Mouse (Mus musculus) liver, embryonic 12.5 days (tissue): ENCODE measurements around the gene Aspscr1. TPM values are rescaled to one million over a fixed set of nuclear protein-coding genes. Genes with fewer than 3 reads are reported as not detected.
"Not testable (repeated sequence)": the region's sequence is repeated elsewhere in the genome, so short reads cannot be mapped to it uniquely, and the experiment has no call there.

Experiments used
- ATAC-seq: fragments of 200-750 bp; cut with Nextera tagmentation; 2 replicates; pipeline ENCODE4 v1.8.0; 2017; ENCODE audit warnings: moderate number of reproducible peaks, mild to moderate bottlenecking, moderate library complexity
- H3K27ac ChIP-seq: fragments of 300-500 bp; sonication (generic); 2 replicates; pipeline ENCODE4 v1.5.1; 2016; ENCODE audit warnings: mild to moderate bottlenecking
- H3K27me3 ChIP-seq: fragments of 300-500 bp; sonication (generic); replicated peaks from 2 replicates; pipeline ENCODE4 v1.6.1; 2016; ENCODE audit warnings: mild to moderate bottlenecking, moderate library complexity
- H3K36me3 ChIP-seq: fragments of 300-500 bp; sonication (generic); 2 replicates; pipeline ENCODE4 v1.6.1; 2016; ENCODE audit warnings: mild to moderate bottlenecking, moderate library complexity
- H3K4me1 ChIP-seq: fragments of 300-500 bp; sonication (generic); 2 replicates; pipeline ENCODE4 v1.6.1; 2016
- H3K4me2 ChIP-seq: fragments of 300-500 bp; sonication (generic); 2 replicates; pipeline ENCODE4 v1.6.1; 2016; ENCODE audit warnings: mild to moderate bottlenecking, moderate library complexity
- H3K4me3 ChIP-seq: fragments of 300-500 bp; sonication (generic); 2 replicates; pipeline ENCODE4 v1.5.1; 2016; ENCODE audit warnings: mild to moderate bottlenecking, moderate library complexity
- H3K9ac ChIP-seq: fragments of 300-500 bp; sonication (generic); 2 replicates; pipeline ENCODE4 v1.6.1; 2016; ENCODE audit warnings: mild to moderate bottlenecking, moderate library complexity
- H3K9me3 ChIP-seq: fragments of 300-500 bp; sonication (generic); replicated peaks from 2 replicates; pipeline ENCODE4 v1.6.1; 2016; ENCODE audit warnings: mild to moderate bottlenecking, moderate library complexity
- WGBS: fragments of 180-500 bp; shearing (Covaris S2); methylation state at CpG from one replicate; pipeline ENCODE4 v1.1.7; 2016; ENCODE audit not compliant: insufficient replicate concordance; 5-methylcytosine and 5-hydroxymethylcytosine counted together
- polyA plus RNA-seq: library from polyadenylated mRNA; unstranded; fragments of >200 nt; fragmentation: Nextera tagmentation; extraction: Ambion mirVana; gene quantifications from 2 replicates; pipeline ENCODE4 v1.2.1, GENCODE M21; 2016

Gene Aspscr1
- polyA plus RNA-seq, 1 experiment from 2014 or later: 65.2 TPM

GRCm38 (mm10) chr11:120665406-120665805, 7.4 kb upstream of the Aspscr1 start:
- no peak for ATAC-seq
- no peak overlapping the region for H3K27ac ChIP-seq
- no peak overlapping the region for H3K4me3 ChIP-seq
- WGBS: 65% methylated on average over 3 of the region's 3 CpGs
- no peak overlapping the region for H3K9ac ChIP-seq
- H3K4me1 ChIP-seq: 0 out of 2 replicates have a peak, but pooled peaks cover 8% of the 10 kb centered on the region
- no peaks in the 10 kb centered on the region for H3K36me3 ChIP-seq
- no peak overlapping the region for H3K4me2 ChIP-seq
- H3K27me3 ChIP-seq: peaks cover 66% of the 10 kb centered on the region
- H3K9me3 ChIP-seq: no peaks in the 10 kb centered on the region

- Histone ChIP-seq H3K36me3 (no peaks in the 10 kb centered on the region), H3K4me2 (no peak overlapping the region), H3K4me1 (no peaks in the 10 kb centered on the region), H3K4me3 (no peak overlapping the region), H3K9me3 (no peaks in the 10 kb centered on the region), H3K27me3 (peaks cover 54% of the 10 kb centered on the region), H3K27ac (no peak overlapping the region), H3K9ac (no peak overlapping the region)
- 28% methylated on average over 3 of the region's 3 CpGs for WGBS
- ATAC-seq: no peak
These were observed 6.2 kb upstream of the Aspscr1 start for GRCm38 (mm10) chr11:120666617-120667016.

GRCm38 (mm10) chr11:120673594-120674122, 885 bp downstream of the Aspscr1 start:
- Histone ChIP-seq H3K27ac (peak overlapping the region; percentile 90), H3K4me3 (peak overlapping the region; percentile 73), H3K27me3 (no peaks in the 10 kb centered on the region), H3K4me2 (peak overlapping the region; percentile 93), H3K36me3 (peaks cover 17% of the 10 kb centered on the region), H3K9me3 (no peaks in the 10 kb centered on the region), H3K9ac (peak overlapping the region; percentile 79), H3K4me1 (peaks cover 43% of the 10 kb centered on the region)
- peak; percentile 16; the same call in 1 of the 2 replicates for ATAC-seq
- WGBS: 31% methylated on average over 12 of the region's 12 CpGs

GRCm38 (mm10) chr11:120675875-120676274, 3.1 kb downstream of the Aspscr1 start:
- WGBS: 61% methylated on average over 5 of the region's 5 CpGs
- Histone ChIP-seq H3K36me3 (peaks cover 39% of the 10 kb centered on the region), H3K4me1 (peaks cover 43% of the 10 kb centered on the region)
- not testable (repeated sequence) for H3K9ac ChIP-seq, ATAC-seq, H3K27ac ChIP-seq, H3K27me3 ChIP-seq, H3K4me3 ChIP-seq, H3K9me3 ChIP-seq, H3K4me2 ChIP-seq

- 77% methylated on average over 4 of the region's 4 CpGs for WGBS
- H3K9me3 ChIP-seq: no peaks in the 10 kb centered on the region
- H3K9ac ChIP-seq: no peak overlapping the region
- H3K4me2 ChIP-seq: no peak overlapping the region
- no peak overlapping the region for H3K27ac ChIP-seq
- no peak overlapping the region for H3K4me3 ChIP-seq
- no peak for ATAC-seq
- H3K4me1 ChIP-seq: peaks cover 41% of the 10 kb centered on the region
- H3K27me3 ChIP-seq: no peaks in the 10 kb centered on the region
- H3K36me3 ChIP-seq: peaks cover 46% of the 10 kb centered on the region
These were observed 4.2 kb downstream of the Aspscr1 start for GRCm38 (mm10) chr11:120676951-120677350.

- Histone ChIP-seq H3K27me3 (no peaks in the 10 kb centered on the region), H3K9me3 (no peaks in the 10 kb centered on the region), H3K4me3 (no peak overlapping the region), H3K27ac (no peak overlapping the region), H3K9ac (no peak overlapping the region), H3K4me1 (peaks cover 18% of the 10 kb centered on the region), H3K4me2 (no peak overlapping the region), H3K36me3 (peaks cover 57% of the 10 kb centered on the region)
- WGBS: 68% methylated on average over 3 of the region's 3 CpGs
- 0 out of 2 replicates have a peak, but pooled peaks have one; percentile 19 for ATAC-seq
These were observed 7.1 kb downstream of the Aspscr1 start for GRCm38 (mm10) chr11:120679909-120680308.

GRCm38 (mm10) chr11:120682683-120683082, 9.9 kb downstream of the Aspscr1 start:
- no peak for ATAC-seq

GRCm38 (mm10) chr11:120683536-120683935, 10.8 kb downstream of the Aspscr1 start:
- Histone ChIP-seq H3K27me3 (no peaks in the 10 kb centered on the region), H3K4me1 (peaks cover 5% of the 10 kb centered on the region; the same call in 1 of the 2 replicates), H3K36me3 (peaks cover 73% of the 10 kb centered on the region), H3K9me3 (no peaks in the 10 kb centered on the region), H3K4me3 (no peak overlapping the region), H3K9ac (no peak overlapping the region), H3K27ac (no peak overlapping the region), H3K4me2 (no peak overlapping the region)
- 73% methylated on average over 3 of the region's 3 CpGs for WGBS
- ATAC-seq: no peak

More at GRCm38 (mm10) chr11:120682683-120683082, 9.9 kb downstream of the Aspscr1 start:
- Histone ChIP-seq H3K4me1 (peaks cover 5% of the 10 kb centered on the region; the same call in 1 of the 2 replicates), H3K36me3 (peaks cover 74% of the 10 kb centered on the region), H3K27ac (no peak overlapping the region), H3K9ac (no peak overlapping the region), H3K9me3 (no peaks in the 10 kb centered on the region), H3K4me2 (no peak overlapping the region), H3K27me3 (no peaks in the 10 kb centered on the region), H3K4me3 (no peak overlapping the region)
- 80% methylated on average over 5 of the region's 5 CpGs for WGBS

GRCm38 (mm10) chr11:120684086-120684485, 11.3 kb downstream of the Aspscr1 start:
- ATAC-seq: no peak
- H3K9ac ChIP-seq: no peak overlapping the region
- H3K27ac ChIP-seq: no peak overlapping the region
- peaks cover 5% of the 10 kb centered on the region; the same call in 1 of the 2 replicates for H3K4me1 ChIP-seq
- no peaks in the 10 kb centered on the region for H3K9me3 ChIP-seq
- H3K4me3 ChIP-seq: no peak overlapping the region
- peaks cover 73% of the 10 kb centered on the region for H3K36me3 ChIP-seq
- no peak overlapping the region for H3K4me2 ChIP-seq
- WGBS: 69% methylated on average over 2 of the region's 2 CpGs
- no peaks in the 10 kb centered on the region for H3K27me3 ChIP-seq

- 74% methylated on average over 2 of the region's 2 CpGs for WGBS
- Histone ChIP-seq H3K4me3 (no peak overlapping the region), H3K9me3 (no peaks in the 10 kb centered on the region), H3K4me2 (no peak overlapping the region), H3K27ac (no peak overlapping the region), H3K9ac (no peak overlapping the region), H3K4me1 (peaks cover 5% of the 10 kb centered on the region; the same call in 1 of the 2 replicates), H3K36me3 (peaks cover 73% of the 10 kb centered on the region), H3K27me3 (no peaks in the 10 kb centered on the region)
- no peak for ATAC-seq
These were observed 11.9 kb downstream of the Aspscr1 start for GRCm38 (mm10) chr11:120684660-120685059.

- no peak overlapping the region for H3K4me2 ChIP-seq
- 79% methylated on average over 20 of the region's 20 CpGs for WGBS
- H3K4me3 ChIP-seq: no peak overlapping the region
- no peak for ATAC-seq
- H3K27me3 ChIP-seq: no peaks in the 10 kb centered on the region
- peaks cover 5% of the 10 kb centered on the region; the same call in 1 of the 2 replicates for H3K4me1 ChIP-seq
- no peaks in the 10 kb centered on the region for H3K9me3 ChIP-seq
- peaks cover 68% of the 10 kb centered on the region for H3K36me3 ChIP-seq
- H3K9ac ChIP-seq: no peak overlapping the region
- no peak overlapping the region for H3K27ac ChIP-seq
These were observed 14.0 kb downstream of the Aspscr1 start for GRCm38 (mm10) chr11:120686650-120687272.

GRCm38 (mm10) chr11:120689365-120689764, 16.6 kb downstream of the Aspscr1 start:
- no peaks in the 10 kb centered on the region for H3K27me3 ChIP-seq
- H3K9me3 ChIP-seq: no peaks in the 10 kb centered on the region
- peaks cover 5% of the 10 kb centered on the region; the same call in 1 of the 2 replicates for H3K4me1 ChIP-seq
- H3K36me3 ChIP-seq: peaks cover 70% of the 10 kb centered on the region
- H3K4me2 ChIP-seq: no peak overlapping the region
- H3K9ac ChIP-seq: no peak overlapping the region
- H3K27ac ChIP-seq: no peak overlapping the region
- no peak overlapping the region for H3K4me3 ChIP-seq
- 56% methylated on average over 3 of the region's 3 CpGs for WGBS
- ATAC-seq: no peak
